Mouse (Mus musculus): ENCODE results near the gene Abca5. TPM values are rescaled to one million over a fixed set of nuclear protein-coding genes. Genes with fewer than 3 reads are reported as not detected.

Abca5 gene
- polyA plus RNA-seq, 1 experiment from 2014 or later = 2.5 TPM

- H3K4me3 ChIP-seq (ENCODE audit: low read depth, low read length) = no peak overlapping the region
- no peak for ATAC-seq (replicated peaks; ENCODE audit: insufficient number of reproducible peaks, low FRiP score, low TSS enrichment)
- H3K9me3 ChIP-seq (replicated peaks; ENCODE audit: control insufficient read depth, low read length) = no peaks in the 10 kb centered on the region
- no peaks in the 10 kb centered on the region for H3K27me3 ChIP-seq (ENCODE audit: control insufficient read depth, insufficient read depth, low read length)
- no peak overlapping the region for H3K4me2 ChIP-seq
- H3K27ac ChIP-seq (ENCODE audit: low read depth, low read length) = no peak overlapping the region
- no peaks in the 10 kb centered on the region for H3K4me1 ChIP-seq (ENCODE audit: control insufficient read depth, insufficient read depth, low read length)
- no peaks in the 10 kb centered on the region for H3K36me3 ChIP-seq (ENCODE audit: control insufficient read depth, insufficient read depth, low read length)
- 67% methylated on average over 10 of the region's 10 CpGs for WGBS (ENCODE audit: insufficient replicate concordance)
- H3K9ac ChIP-seq (ENCODE audit: low read depth, low read length) = no peak overlapping the region
Observed at GRCm38 (mm10) chr11:110284849-110285248, 52.7 kb downstream of the Abca5 start.

- no peak overlapping the region for H3K4me3 ChIP-seq (ENCODE audit: low read depth, low read length)
- H3K27me3 ChIP-seq (ENCODE audit: control insufficient read depth, insufficient read depth, low read length) = no peaks in the 10 kb centered on the region
- H3K9ac ChIP-seq (ENCODE audit: low read depth, low read length) = no peak overlapping the region
- no peaks in the 10 kb centered on the region for H3K36me3 ChIP-seq (ENCODE audit: control insufficient read depth, insufficient read depth, low read length)
- 65% methylated on average over 9 of the region's 9 CpGs for WGBS (ENCODE audit: insufficient replicate concordance)
- no peak overlapping the region for H3K4me2 ChIP-seq
- no peaks in the 10 kb centered on the region for H3K4me1 ChIP-seq (ENCODE audit: control insufficient read depth, insufficient read depth, low read length)
- no peak overlapping the region for H3K27ac ChIP-seq (ENCODE audit: low read depth, low read length)
- no peak for ATAC-seq (replicated peaks; ENCODE audit: insufficient number of reproducible peaks, low FRiP score, low TSS enrichment)
- H3K9me3 ChIP-seq (replicated peaks; ENCODE audit: control insufficient read depth, low read length) = no peaks in the 10 kb centered on the region
Observed at GRCm38 (mm10) chr11:110284185-110284787, 53.2 kb downstream of the Abca5 start.

- no peak overlapping the region for H3K9ac ChIP-seq (ENCODE audit: low read depth, low read length)
- ATAC-seq (replicated peaks; ENCODE audit: insufficient number of reproducible peaks, low FRiP score, low TSS enrichment) = no peak
- WGBS (ENCODE audit: insufficient replicate concordance) = 57% methylated on average over 3 of the region's 3 CpGs
- no peak overlapping the region for H3K27ac ChIP-seq (ENCODE audit: low read depth, low read length)
- no peaks in the 10 kb centered on the region for H3K4me1 ChIP-seq (ENCODE audit: control insufficient read depth, insufficient read depth, low read length)
- H3K9me3 ChIP-seq (replicated peaks; ENCODE audit: control insufficient read depth, low read length) = no peaks in the 10 kb centered on the region
- H3K27me3 ChIP-seq (ENCODE audit: control insufficient read depth, insufficient read depth, low read length) = no peaks in the 10 kb centered on the region
- no peak overlapping the region for H3K4me3 ChIP-seq (ENCODE audit: low read depth, low read length)
- H3K4me2 ChIP-seq = no peak overlapping the region
- no peaks in the 10 kb centered on the region for H3K36me3 ChIP-seq (ENCODE audit: control insufficient read depth, insufficient read depth, low read length)
Observed at GRCm38 (mm10) chr11:110274794-110275193, 62.7 kb downstream of the Abca5 start.

GRCm38 (mm10) chr11:110271745-110272144, 65.8 kb downstream of the Abca5 start:
- H3K27me3 ChIP-seq (ENCODE audit: control insufficient read depth, insufficient read depth, low read length) = no peaks in the 10 kb centered on the region
- no peak overlapping the region for H3K9ac ChIP-seq (ENCODE audit: low read depth, low read length)
- no peak overlapping the region for H3K4me3 ChIP-seq (ENCODE audit: low read depth, low read length)
- no peaks in the 10 kb centered on the region for H3K4me1 ChIP-seq (ENCODE audit: control insufficient read depth, insufficient read depth, low read length)
- no peaks in the 10 kb centered on the region for H3K36me3 ChIP-seq (ENCODE audit: control insufficient read depth, insufficient read depth, low read length)
- H3K27ac ChIP-seq (ENCODE audit: low read depth, low read length) = no peak overlapping the region
- WGBS (ENCODE audit: insufficient replicate concordance) = 9% methylated on average over 5 of the region's 5 CpGs
- no peak overlapping the region for H3K4me2 ChIP-seq
- ATAC-seq (replicated peaks; ENCODE audit: insufficient number of reproducible peaks, low FRiP score, low TSS enrichment) = no peak
- no peaks in the 10 kb centered on the region for H3K9me3 ChIP-seq (replicated peaks; ENCODE audit: control insufficient read depth, low read length)

GRCm38 (mm10) chr11:110268244-110268844, 69.2 kb downstream of the Abca5 start:
- Histone ChIP-seq H3K27me3 (ENCODE audit: control insufficient read depth, insufficient read depth, low read length) (no peaks in the 10 kb centered on the region), H3K9me3 (replicated peaks; ENCODE audit: control insufficient read depth, low read length) (no peaks in the 10 kb centered on the region), H3K4me3 (ENCODE audit: low read depth, low read length) (no peak overlapping the region), H3K4me1 (ENCODE audit: control insufficient read depth, insufficient read depth, low read length) (no peaks in the 10 kb centered on the region), H3K4me2 (peak overlapping the region; percentile 35), H3K36me3 (ENCODE audit: control insufficient read depth, insufficient read depth, low read length) (no peaks in the 10 kb centered on the region), H3K27ac (ENCODE audit: low read depth, low read length) (no peak overlapping the region), H3K9ac (ENCODE audit: low read depth, low read length) (peak overlapping the region; percentile 46; the same call in 1 of the 2 replicates)
- WGBS (ENCODE audit: insufficient replicate concordance) = 43% methylated on average over 8 of the region's 8 CpGs
- no peak for ATAC-seq (replicated peaks; ENCODE audit: insufficient number of reproducible peaks, low FRiP score, low TSS enrichment)

GRCm38 (mm10) chr11:110267232-110267631, 70.3 kb downstream of the Abca5 start:
- H3K9ac ChIP-seq (ENCODE audit: low read depth, low read length) = no peak overlapping the region
- ATAC-seq (replicated peaks; ENCODE audit: insufficient number of reproducible peaks, low FRiP score, low TSS enrichment) = no peak
- H3K27ac ChIP-seq (ENCODE audit: low read depth, low read length) = no peak overlapping the region
- H3K4me2 ChIP-seq = no peak overlapping the region
- H3K9me3 ChIP-seq (replicated peaks; ENCODE audit: control insufficient read depth, low read length) = no peaks in the 10 kb centered on the region
- WGBS (ENCODE audit: insufficient replicate concordance) = 78% methylated on average over 6 of the region's 6 CpGs
- H3K4me3 ChIP-seq (ENCODE audit: low read depth, low read length) = no peak overlapping the region
- no peaks in the 10 kb centered on the region for H3K36me3 ChIP-seq (ENCODE audit: control insufficient read depth, insufficient read depth, low read length)
- no peaks in the 10 kb centered on the region for H3K4me1 ChIP-seq (ENCODE audit: control insufficient read depth, insufficient read depth, low read length)
- no peaks in the 10 kb centered on the region for H3K27me3 ChIP-seq (ENCODE audit: control insufficient read depth, insufficient read depth, low read length)

- no peaks in the 10 kb centered on the region for H3K4me1 ChIP-seq (ENCODE audit: control insufficient read depth, insufficient read depth, low read length)
- WGBS (ENCODE audit: insufficient replicate concordance) = 87% methylated on average over 11 of the region's 11 CpGs
- no peak for ATAC-seq (replicated peaks; ENCODE audit: insufficient number of reproducible peaks, low FRiP score, low TSS enrichment)
Observed at GRCm38 (mm10) chr11:110266757-110267156, 70.8 kb downstream of the Abca5 start.

GRCm38 (mm10) chr11:110261867-110262266, 75.6 kb downstream of the Abca5 start:
- Histone ChIP-seq H3K4me3 (ENCODE audit: low read depth, low read length) (no peak overlapping the region), H3K9ac (ENCODE audit: low read depth, low read length) (no peak overlapping the region), H3K4me1 (ENCODE audit: control insufficient read depth, insufficient read depth, low read length) (no peaks in the 10 kb centered on the region), H3K36me3 (ENCODE audit: control insufficient read depth, insufficient read depth, low read length) (no peaks in the 10 kb centered on the region), H3K27ac (ENCODE audit: low read depth, low read length) (no peak overlapping the region), H3K4me2 (no peak overlapping the region), H3K27me3 (ENCODE audit: control insufficient read depth, insufficient read depth, low read length) (no peaks in the 10 kb centered on the region), H3K9me3 (replicated peaks; ENCODE audit: control insufficient read depth, low read length) (peaks cover 4% of the 10 kb centered on the region)
- no peak for ATAC-seq (replicated peaks; ENCODE audit: insufficient number of reproducible peaks, low FRiP score, low TSS enrichment)
- 64% methylated on average over 3 of the region's 3 CpGs for WGBS (ENCODE audit: insufficient replicate concordance)

More at GRCm38 (mm10) chr11:110266757-110267156, 70.8 kb downstream of the Abca5 start:
- no peaks in the 10 kb centered on the region for H3K27me3 ChIP-seq (ENCODE audit: control insufficient read depth, insufficient read depth, low read length)
- no peak overlapping the region for H3K9ac ChIP-seq (ENCODE audit: low read depth, low read length)
- H3K9me3 ChIP-seq (replicated peaks; ENCODE audit: control insufficient read depth, low read length) = no peaks in the 10 kb centered on the region
- H3K4me3 ChIP-seq (ENCODE audit: low read depth, low read length) = no peak overlapping the region
- H3K27ac ChIP-seq (ENCODE audit: low read depth, low read length) = no peak overlapping the region
- H3K4me2 ChIP-seq = no peak overlapping the region
- H3K36me3 ChIP-seq (ENCODE audit: control insufficient read depth, insufficient read depth, low read length) = no peaks in the 10 kb centered on the region

- no peaks in the 10 kb centered on the region for H3K4me1 ChIP-seq (ENCODE audit: control insufficient read depth, insufficient read depth, low read length)
- no peak overlapping the region for H3K27ac ChIP-seq (ENCODE audit: low read depth, low read length)
- WGBS (ENCODE audit: insufficient replicate concordance) = 71% methylated on average over 4 of the region's 4 CpGs
- no peak for ATAC-seq (replicated peaks; ENCODE audit: insufficient number of reproducible peaks, low FRiP score, low TSS enrichment)
- peaks cover 4% of the 10 kb centered on the region for H3K9me3 ChIP-seq (replicated peaks; ENCODE audit: control insufficient read depth, low read length)
- H3K27me3 ChIP-seq (ENCODE audit: control insufficient read depth, insufficient read depth, low read length) = no peaks in the 10 kb centered on the region
- no peaks in the 10 kb centered on the region for H3K36me3 ChIP-seq (ENCODE audit: control insufficient read depth, insufficient read depth, low read length)
- H3K4me2 ChIP-seq = no peak overlapping the region
- H3K9ac ChIP-seq (ENCODE audit: low read depth, low read length) = no peak overlapping the region
- no peak overlapping the region for H3K4me3 ChIP-seq (ENCODE audit: low read depth, low read length)
Observed at GRCm38 (mm10) chr11:110257911-110258310, 79.6 kb downstream of the Abca5 start.
